Mouse (Mus musculus) C3H10T1/2 (cell line): Measurements from ENCODE around the gene Lipe. TPM values are rescaled to one million over a fixed set of nuclear protein-coding genes. Genes with fewer than 3 reads are reported as not detected.

ENCODE experiments used
- polyA plus RNA-seq, 2 experiments: library from polyadenylated mRNA; unstranded; fragments of >200 nt; fragmentation: generic; extraction: Trizol; gene quantifications; one replicate each; pipeline ENCODE4 v1.2.1; 2012; ENCODE audit warnings: missing spikeins in 2 of 2

Gene Lipe
- 10 to 100 TPM in 1 of 2 experiments, 1 to 10 TPM in 1; 4.6 to 19.9 TPM for polyA plus RNA-seq

GRCm38 (mm10) chr7:25398610-25399009, at the start of gene Lipe:
TSS of gene Lipe (minus strand) at chr7:25398710.

DNA sequence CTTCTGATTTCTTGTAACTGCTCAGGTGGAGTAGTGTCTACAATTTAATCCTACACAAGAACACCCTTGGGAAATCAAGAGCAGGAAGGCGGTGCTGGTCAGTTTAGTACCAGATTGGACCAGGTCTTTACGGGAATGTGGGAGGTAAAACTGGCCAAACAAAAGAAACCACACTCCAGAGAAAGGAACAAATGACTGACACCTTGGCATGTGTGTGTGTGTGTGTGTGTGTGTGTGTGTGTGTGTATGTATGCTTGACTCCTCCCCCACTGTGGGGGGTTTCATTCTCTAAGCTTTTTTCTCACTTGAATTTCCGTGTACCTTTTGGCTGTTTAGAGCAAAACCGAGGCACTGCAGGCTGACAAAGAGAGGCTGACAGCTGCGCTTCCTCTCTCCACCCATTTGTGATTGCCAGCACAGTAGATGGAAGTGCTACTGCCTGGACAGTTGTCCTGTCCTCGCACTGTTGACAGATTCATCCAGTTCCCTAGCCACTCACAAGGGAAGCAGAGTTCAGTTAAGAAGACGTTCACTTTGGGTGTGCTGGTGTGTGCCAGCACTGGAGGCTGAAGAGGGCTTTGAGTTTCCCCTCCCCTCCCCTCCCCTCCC, 14.4 kb upstream of the Lipe start, which contains the start of gene Cxcl17:
TSS of gene Cxcl17 (minus strand) at position 54 of the 609 bp plus-strand sequence.

DNA sequence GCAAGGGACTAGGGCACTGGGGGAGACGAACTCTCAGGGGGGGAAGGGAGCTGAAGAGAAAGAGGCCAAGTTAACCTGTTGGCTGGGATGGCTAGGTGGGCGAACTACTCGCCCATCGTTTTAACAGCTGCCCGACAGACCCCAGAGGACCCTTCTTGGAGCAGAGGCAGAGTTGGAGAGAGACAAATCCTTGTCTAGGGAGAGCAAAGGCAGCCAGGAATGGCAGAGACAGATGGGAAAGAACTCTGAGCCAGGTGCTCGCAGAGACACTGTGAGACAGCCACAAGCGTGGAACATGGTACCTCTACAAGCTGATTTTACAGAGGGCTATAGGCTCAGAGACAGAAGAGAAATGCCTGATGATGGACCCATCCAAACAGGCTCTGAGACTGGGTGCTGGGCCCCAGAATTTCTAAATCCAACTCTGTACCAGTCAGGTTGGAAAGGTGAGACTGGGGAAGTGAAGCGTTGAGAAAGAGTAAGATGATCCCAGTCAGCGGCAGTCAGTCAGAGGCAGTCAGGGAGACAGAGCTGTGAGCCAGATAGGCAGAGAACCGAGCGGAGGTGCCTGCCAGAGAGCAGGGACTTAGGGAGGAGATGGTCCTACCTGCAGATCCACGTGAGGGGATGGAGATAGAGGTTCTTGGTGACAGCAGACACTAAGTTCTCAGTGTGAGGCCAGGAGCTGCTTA, 29.3 kb downstream of the Lipe start, which contains the start of gene Cnfn:
TSS of gene Cnfn (minus strand) at position 667 of the 692 bp plus-strand sequence.

Other genes with a start within 250 kb of the Lipe start
- gene Pou2f2, start 219.0 kb downstream of the Lipe start, polyA plus RNA-seq, result under 1 TPM; under 0.01 to 0.04 TPM
- gene Dedd2, start 178.1 kb downstream of the Lipe start, polyA plus RNA-seq, result 1 to 10 TPM; 4.6 to 8.1 TPM
- gene Zfp526, start 177.3 kb downstream of the Lipe start, polyA plus RNA-seq, result 1 to 10 TPM; 2.5 to 6.9 TPM
- 10 to 100 TPM; 64.5 to 68.5 TPM for gene Gsk3a, start 160.9 kb downstream of the Lipe start, polyA plus RNA-seq
- gene Erf, start 147.9 kb downstream of the Lipe start, polyA plus RNA-seq, result 10 to 100 TPM; 37.1 to 40.3 TPM
- gene Cic, start 131.0 kb downstream of the Lipe start, polyA plus RNA-seq, result 100 to 1,000 TPM; 105 to 123 TPM
- gene Pafah1b3, start 100.7 kb downstream of the Lipe start, polyA plus RNA-seq, result 100 to 1,000 TPM; 137 to 139 TPM
- gene Prr19, start 97.3 kb downstream of the Lipe start, polyA plus RNA-seq, result under 1 TPM; 0.02 to 0.17 TPM
- gene Tmem145, start 92.6 kb downstream of the Lipe start, polyA plus RNA-seq, result not detected
- 10 to 100 TPM; 17.7 to 66.3 TPM for gene Megf8, start 81.5 kb downstream of the Lipe start, polyA plus RNA-seq
- under 1 TPM; 0.15 to 0.51 TPM for gene Cnfn, start 29.0 kb downstream of the Lipe start, polyA plus RNA-seq
- under 1 TPM; 0.07 to 0.45 TPM for gene Cxcl17, start 14.2 kb upstream of the Lipe start, polyA plus RNA-seq
- under 1 TPM; 0.08 to 0.61 TPM for gene Ceacam1, start 78.9 kb upstream of the Lipe start, polyA plus RNA-seq
- gene Ceacam2, start 141.1 kb upstream of the Lipe start, polyA plus RNA-seq, result under 1 TPM in 1 of 2 experiments, not detected in 1; 0.04 TPM
- gene Erich4, start 217.2 kb upstream of the Lipe start, polyA plus RNA-seq, result not detected
- gene Dmac2, start 220.7 kb upstream of the Lipe start, polyA plus RNA-seq, result 10 to 100 TPM in 1 of 2 experiments, 1 to 10 TPM in 1; 7.0 to 14.4 TPM
- gene B3gnt8, start 227.9 kb upstream of the Lipe start, polyA plus RNA-seq, result 1 to 10 TPM in 1 of 2 experiments, under 1 TPM in 1; 0.14 to 2.1 TPM